Mouse (Mus musculus) megakaryocyte, embryonic 14.5 days (primary cell): ENCODE results near the gene Necap2.

Source experiments
- FLI1 ChIP-seq: IDR thresholded peaks from 2 replicates; pipeline ENCODE4 v1.6.1; 2012; ENCODE audit warnings: low read length, inconsistent platforms, mixed read lengths
- GATA1 ChIP-seq: IDR thresholded peaks from 3 replicates; pipeline ENCODE4 v1.6.1; 2012; ENCODE audit warnings: mixed read lengths, low read length, inconsistent platforms, borderline replicate concordance

- TF ChIP-seq GATA1 (no peak), FLI1 (no peak)
Measured at GRCm38 (mm10) chr4:141095016-141095415, 16.9 kb upstream of the Necap2 start.
